In the genomic region with DNA sequence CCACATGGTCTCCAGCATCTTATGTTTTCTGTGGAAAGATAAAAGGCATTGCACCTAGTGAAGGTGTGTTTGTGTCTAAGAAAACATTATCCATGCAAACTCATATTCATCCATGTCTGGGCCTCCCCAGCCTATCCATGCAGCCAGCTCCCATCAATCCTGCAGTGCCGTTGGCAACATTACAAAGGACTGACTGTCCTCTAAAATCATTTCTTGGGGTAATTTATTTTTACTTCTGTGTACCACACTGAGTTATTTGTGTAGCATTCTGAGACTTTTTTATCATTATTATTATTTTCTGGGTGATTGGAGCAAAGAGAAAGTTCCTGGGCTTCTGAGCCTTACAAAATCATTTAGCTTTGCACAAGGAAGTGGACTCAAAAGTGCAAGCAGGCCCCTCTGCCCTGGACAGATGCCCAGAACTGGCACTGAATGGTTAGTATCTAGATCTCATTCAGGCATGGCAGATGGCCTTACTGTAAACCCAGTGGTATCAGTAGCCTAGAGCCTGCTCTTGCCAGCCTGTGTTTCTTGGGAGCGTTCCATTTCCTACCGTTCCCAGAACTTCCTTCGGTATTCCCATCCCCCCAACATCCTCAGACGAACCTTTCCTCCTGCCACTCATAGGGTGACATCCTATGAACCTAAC, we compare ENCODE assay signal across 8 mouse cellular contexts.
DNase-seq lines count a peak whose midpoint lies in the region.

No protein-coding gene starts in this region.

- DNase-seq in layer of hippocampus, adult 11-12 months (ENCODE audit: low spot score) = peak; percentile 54
- no peak for DNase-seq in layer of hippocampus, postnatal 36 days
- DNase-seq in NIH3T3 (ENCODE audit: low read depth) = peak; percentile 24
- peak; percentile 55 for DNase-seq in adrenal gland, postnatal 25 days
- DNase-seq in kidney, adult 8-10 months = peak; percentile 19 to 24
- no peak for DNase-seq in gastrocnemius, postnatal 4 days (ENCODE audit: low spot score in 2 of 2)
- DNase-seq in gastrocnemius, postnatal 14 days = no peak
- no peak for DNase-seq in urinary bladder, postnatal 4 days (ENCODE audit: low spot score in 2 of 2)

- intact Hi-C loops in gastrocnemius, postnatal 14 days (cut with DNase I; ENCODE audit: low total_unique reads) = no loop called here

Comparison
In these comparisons a context has a peak if more than half of its experiments do, and no peak if none do; other contexts are left out.
1. DNase-seq: peak in layer of hippocampus, adult 11-12 months (single experiment), NIH3T3 (single experiment), adrenal gland, postnatal 25 days (single experiment) and kidney, adult 8-10 months (2 of 2); none in layer of hippocampus, postnatal 36 days (0 of 2), gastrocnemius, postnatal 4 days (0 of 2), gastrocnemius, postnatal 14 days (single experiment) and urinary bladder, postnatal 4 days (0 of 2).